Mouse (Mus musculus): ENCODE measurements around the gene Arap1. TPM values are rescaled to one million over a fixed set of nuclear protein-coding genes. Genes with fewer than 3 reads are reported as not detected.

Gene Arap1
- 227 and 248 TPM in 2 replicates for polyA plus RNA-seq (2012; rRNA removed)

GRCm38 (mm10) chr7:101347767-101348270 is at the start of gene Arap1:
Arap1 (plus strand) TSS chr7:101348067.
- peak; percentile 45 to 79 for DNase-seq (ENCODE audit: low read depth in 1 of 2, low spot score in 2 of 2)
- Histone ChIP-seq H3K36me3 (ENCODE audit: control insufficient read depth, insufficient read depth, low read length) (peaks cover 5% of the 10 kb centered on the region; the same call in 1 of the 2 replicates), H3K4me3 (ENCODE audit: extremely low read depth, insufficient read depth, insufficient read length) (peak within 1 kb of the TSS; percentile 78), H3K27ac (ENCODE audit: insufficient read depth, low read length) (peak within 1 kb of the TSS; percentile 72), H3K27me3 (ENCODE audit: control insufficient read depth, insufficient read depth, low read length) (no peaks in the 10 kb centered on the region), H3K4me1 (ENCODE audit: control insufficient read depth, insufficient read depth, insufficient read length) (peaks cover 28% of the 10 kb centered on the region)
- 1% methylated on average over 32 of the region's 35 CpGs for WGBS
- peak; percentile 64 for TF ChIP-seq POLR2A (IDR thresholded peaks at IDR 0.05; ENCODE audit: low read depth, low read length)
- no peak for TF ChIP-seq CTCF (IDR thresholded peaks at IDR 0.05; ENCODE audit: extremely low read depth, insufficient read depth, insufficient read length, insufficient replicate concordance)

- Histone ChIP-seq H3K36me3 (ENCODE audit: control insufficient read depth, insufficient read depth, low read length) (peaks cover 16% of the 10 kb centered on the region), H3K4me1 (ENCODE audit: control insufficient read depth, insufficient read depth, insufficient read length) (peaks cover 17% of the 10 kb centered on the region; the same call in 1 of the 2 replicates), H3K27ac (ENCODE audit: insufficient read depth, low read length) (no peak overlapping the region), H3K4me3 (ENCODE audit: extremely low read depth, insufficient read depth, insufficient read length) (no peak overlapping the region), H3K27me3 (ENCODE audit: control insufficient read depth, insufficient read depth, low read length) (no peaks in the 10 kb centered on the region)
- DNase-seq (ENCODE audit: low read depth in 1 of 2, low spot score in 2 of 2) = no peak
- no peak for TF ChIP-seq CTCF (IDR thresholded peaks at IDR 0.05; ENCODE audit: extremely low read depth, insufficient read depth, insufficient read length, insufficient replicate concordance)
- TF ChIP-seq POLR2A (IDR thresholded peaks at IDR 0.05; ENCODE audit: low read depth, low read length) = no peak
- 88% methylated on average over 3 of the region's 3 CpGs for WGBS
Measured at GRCm38 (mm10) chr7:101298375-101298774, 49.5 kb upstream of the Arap1 start.

GRCm38 (mm10) chr7:101301361-101301880 is 46.4 kb upstream of the Arap1 start:
- peaks cover 4% of the 10 kb centered on the region for H3K36me3 ChIP-seq (ENCODE audit: control insufficient read depth, insufficient read depth, low read length)
- peaks cover 16% of the 10 kb centered on the region; the same call in 1 of the 2 replicates for H3K4me1 ChIP-seq (ENCODE audit: control insufficient read depth, insufficient read depth, insufficient read length)
- DNase-seq (ENCODE audit: low read depth in 1 of 2, low spot score in 2 of 2) = peak; percentile 41 to 45
- no peaks in the 10 kb centered on the region for H3K27me3 ChIP-seq (ENCODE audit: control insufficient read depth, insufficient read depth, low read length)
- H3K27ac ChIP-seq (ENCODE audit: insufficient read depth, low read length) = peak overlapping the region; percentile 90
- peak overlapping the region; percentile 79 for H3K4me3 ChIP-seq (ENCODE audit: extremely low read depth, insufficient read depth, insufficient read length)
- WGBS = under 1% methylated on average over 30 of the region's 30 CpGs
- TF ChIP-seq CTCF (IDR thresholded peaks at IDR 0.05; ENCODE audit: extremely low read depth, insufficient read depth, insufficient read length, insufficient replicate concordance) (no peak), POLR2A (IDR thresholded peaks at IDR 0.05; ENCODE audit: low read depth, low read length) (no peak)

- 0% methylated on average over 39 of the region's 39 CpGs for WGBS
- TF ChIP-seq CTCF (IDR thresholded peaks at IDR 0.05; ENCODE audit: extremely low read depth, insufficient read depth, insufficient read length, insufficient replicate concordance) = peak; percentile 39; the same call in 1 of the 2 replicates
- TF ChIP-seq POLR2A (IDR thresholded peaks at IDR 0.05; ENCODE audit: low read depth, low read length) = peak; percentile 68
Measured at GRCm38 (mm10) chr7:101301881-101302456, 45.9 kb upstream of the Arap1 start, which contains the start of gene Atg16l2. Atg16l2 (minus strand) TSS chr7:101302251.

GRCm38 (mm10) chr7:101302691-101303090 is 45.2 kb upstream of the Arap1 start:
- Histone ChIP-seq H3K4me3 (ENCODE audit: extremely low read depth, insufficient read depth, insufficient read length) (no peak overlapping the region; the same call in 1 of the 2 replicates), H3K27me3 (ENCODE audit: control insufficient read depth, insufficient read depth, low read length) (no peaks in the 10 kb centered on the region), H3K27ac (ENCODE audit: insufficient read depth, low read length) (peak overlapping the region; percentile 90; the same call in 1 of the 2 replicates), H3K36me3 (ENCODE audit: control insufficient read depth, insufficient read depth, low read length) (no peaks in the 10 kb centered on the region), H3K4me1 (ENCODE audit: control insufficient read depth, insufficient read depth, insufficient read length) (peaks cover 12% of the 10 kb centered on the region; the same call in 1 of the 2 replicates)
- TF ChIP-seq POLR2A (IDR thresholded peaks at IDR 0.05; ENCODE audit: low read depth, low read length) (no peak), CTCF (IDR thresholded peaks at IDR 0.05; ENCODE audit: extremely low read depth, insufficient read depth, insufficient read length, insufficient replicate concordance) (no peak)
- WGBS = 55% methylated on average over 7 of the region's 7 CpGs
- DNase-seq (ENCODE audit: low read depth in 1 of 2, low spot score in 2 of 2) = no peak

More at GRCm38 (mm10) chr7:101301881-101302456, 45.9 kb upstream of the Arap1 start, which contains the start of gene Atg16l2:
- Histone ChIP-seq H3K27ac (ENCODE audit: insufficient read depth, low read length) (peak within 1 kb of the TSS; percentile 90), H3K4me1 (ENCODE audit: control insufficient read depth, insufficient read depth, insufficient read length) (peaks cover 12% of the 10 kb centered on the region; the same call in 1 of the 2 replicates), H3K27me3 (ENCODE audit: control insufficient read depth, insufficient read depth, low read length) (no peaks in the 10 kb centered on the region), H3K36me3 (ENCODE audit: control insufficient read depth, insufficient read depth, low read length) (no peaks in the 10 kb centered on the region), H3K4me3 (ENCODE audit: extremely low read depth, insufficient read depth, insufficient read length) (peak within 1 kb of the TSS; percentile 79)
- peak; percentile 94 to 98 for DNase-seq (ENCODE audit: low read depth in 1 of 2, low spot score in 2 of 2)

- H3K27me3 ChIP-seq (ENCODE audit: control insufficient read depth, insufficient read depth, low read length) = no peaks in the 10 kb centered on the region
- DNase-seq (ENCODE audit: low read depth in 1 of 2, low spot score in 2 of 2) = no peak
- H3K27ac ChIP-seq (ENCODE audit: insufficient read depth, low read length) = no peak overlapping the region
- no peaks in the 10 kb centered on the region for H3K36me3 ChIP-seq (ENCODE audit: control insufficient read depth, insufficient read depth, low read length)
- no peak overlapping the region for H3K4me3 ChIP-seq (ENCODE audit: extremely low read depth, insufficient read depth, insufficient read length)
- TF ChIP-seq POLR2A (IDR thresholded peaks at IDR 0.05; ENCODE audit: low read depth, low read length) (no peak), CTCF (IDR thresholded peaks at IDR 0.05; ENCODE audit: extremely low read depth, insufficient read depth, insufficient read length, insufficient replicate concordance) (no peak)
- peaks cover 4% of the 10 kb centered on the region; the same call in 1 of the 2 replicates for H3K4me1 ChIP-seq (ENCODE audit: control insufficient read depth, insufficient read depth, insufficient read length)
- WGBS = 71% methylated on average over 2 of the region's 2 CpGs
Measured at GRCm38 (mm10) chr7:101306841-101307240, 41.0 kb upstream of the Arap1 start.
